Mouse (Mus musculus) natural killer cell, adult 2 months (primary cell): ENCODE results near the gene Olfr1428.
"Not testable (repeated sequence)": the region's sequence is repeated elsewhere in the genome, so short reads cannot be mapped to it uniquely, and the experiment has no call there.

Experiments used
- DNase-seq, 2 experiments: peaks; one replicate each; pipeline ENCODE4 v3.0.0; 2022; ENCODE audit warnings: low spot score in 2 of 2

Olfr1428 gene

GRCm38 (mm10) chr19:12115797-12116196 lies at the start of gene Olfr1428:
Olfr1428 (minus strand) TSS chr19:12115897.
- DNase-seq = no peak

GRCm38 (mm10) chr19:12145452-12145851 lies 29.8 kb upstream of the Olfr1428 start:
- no peak for DNase-seq

GRCm38 (mm10) chr19:12143356-12143755 lies 27.7 kb upstream of the Olfr1428 start:
- DNase-seq = no peak

- no peak for DNase-seq
Observed at GRCm38 (mm10) chr19:12134289-12134688, 18.6 kb upstream of the Olfr1428 start.

- no peak for DNase-seq
Observed at GRCm38 (mm10) chr19:12123103-12123502, 7.4 kb upstream of the Olfr1428 start, which contains the start of gene Olfr76. Olfr76 (minus strand) TSS chr19:12123203.

GRCm38 (mm10) chr19:12116464-12116863 lies 767 bp upstream of the Olfr1428 start:
- no peak for DNase-seq

- DNase-seq = no peak
Observed at GRCm38 (mm10) chr19:12113807-12114206, 1.9 kb downstream of the Olfr1428 start.

GRCm38 (mm10) chr19:12104541-12104940 lies 11.2 kb downstream of the Olfr1428 start:
- DNase-seq = no peak

- no peak for DNase-seq
Observed at GRCm38 (mm10) chr19:12103234-12103633, 12.5 kb downstream of the Olfr1428 start, which contains the start of gene Olfr1427. Olfr1427 (minus strand) TSS chr19:12103334.

- DNase-seq = no peak
Observed at GRCm38 (mm10) chr19:12091913-12092312, 23.8 kb downstream of the Olfr1428 start, which contains the start of gene Olfr1426. Olfr1426 (minus strand) TSS chr19:12092013.

GRCm38 (mm10) chr19:12077631-12078030 lies 38.1 kb downstream of the Olfr1428 start, which contains the start of gene Olfr1425:
Olfr1425 (minus strand) TSS chr19:12077731.
- DNase-seq = not testable (repeated sequence)

- not testable (repeated sequence) for DNase-seq
Observed at GRCm38 (mm10) chr19:12069546-12069945, 46.2 kb downstream of the Olfr1428 start.

GRCm38 (mm10) chr19:12067806-12068205 lies 47.9 kb downstream of the Olfr1428 start:
- DNase-seq = not testable (repeated sequence)

GRCm38 (mm10) chr19:12062582-12062981 lies 53.1 kb downstream of the Olfr1428 start, which contains the start of gene Olfr1424:
Olfr1424 (minus strand) TSS chr19:12062682.
- not testable (repeated sequence) for DNase-seq
